Mouse (Mus musculus): ENCODE measurements around the gene Vipas39.

Gene Vipas39

DNA sequence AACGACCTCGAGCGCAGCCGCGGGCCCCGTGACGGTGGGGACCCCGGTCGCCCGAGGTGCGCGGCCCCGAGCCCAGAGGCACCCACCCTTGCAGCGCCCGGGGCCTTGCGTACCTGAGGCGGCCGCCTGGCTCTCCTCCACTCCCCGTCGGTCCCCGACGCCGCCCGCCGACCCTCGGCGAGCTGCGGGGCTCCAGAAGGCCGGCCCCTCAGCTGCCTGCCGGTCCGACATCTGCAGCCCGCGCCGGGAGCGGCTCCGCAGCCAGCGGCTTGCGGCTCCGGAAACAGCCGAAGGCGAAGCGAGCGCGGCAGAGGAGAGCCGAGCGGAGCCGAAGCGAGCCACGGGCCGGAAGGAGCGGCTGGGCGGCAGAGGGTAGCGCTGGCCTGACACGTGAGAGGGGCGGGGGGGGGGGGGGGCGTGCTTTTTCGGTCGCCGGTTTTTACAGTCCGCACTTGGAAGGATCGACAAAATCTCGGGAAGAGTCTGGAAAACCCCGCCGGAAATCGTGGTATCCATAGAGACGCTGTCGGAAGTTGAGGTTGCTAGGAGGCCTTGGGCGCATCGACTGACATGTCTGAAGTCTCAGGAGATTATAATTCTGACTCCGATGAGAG lies 66.0 kb downstream of the Vipas39 start, which contains the start of gene Tmed8:
TSS of gene Tmed8 (minus strand) at position 482 of the 614 bp plus-strand sequence.
- ATAC-seq (ENCODE audit: insufficient number of reproducible peaks, low FRiP score, low TSS enrichment), result peak; percentile 89

GRCm38 (mm10) chr12:87199206-87199972 lies 66.7 kb downstream of the Vipas39 start, which contains the start of gene Samd15:
Gene Samd15 (plus strand): TSS chr12:87199723.
- ATAC-seq (ENCODE audit: insufficient number of reproducible peaks, low FRiP score, low TSS enrichment), result peak; percentile 53; the same call in 1 of the 2 replicates

GRCm38 (mm10) chr12:87198792-87199191 lies 67.3 kb downstream of the Vipas39 start:
- ATAC-seq (ENCODE audit: insufficient number of reproducible peaks, low FRiP score, low TSS enrichment), result no peak

- ATAC-seq (ENCODE audit: insufficient number of reproducible peaks, low FRiP score, low TSS enrichment), result no peak
Measured at GRCm38 (mm10) chr12:87196310-87196709, 69.7 kb downstream of the Vipas39 start.

- no peak for ATAC-seq (ENCODE audit: insufficient number of reproducible peaks, low FRiP score, low TSS enrichment)
Measured at GRCm38 (mm10) chr12:87195069-87195468, 71.0 kb downstream of the Vipas39 start.

- no peak for ATAC-seq (ENCODE audit: insufficient number of reproducible peaks, low FRiP score, low TSS enrichment)
Measured at GRCm38 (mm10) chr12:87193008-87193407, 73.0 kb downstream of the Vipas39 start.

All from cerebellum, adult (tissue).